Mouse (Mus musculus) urinary bladder, postnatal 14 days (tissue): ENCODE measurements around the gene Mfrp.

Experiments
- DNase-seq: peaks from one replicate; pipeline ENCODE4 v3.0.0; 2021; ENCODE audit warnings: low spot score

The Mfrp gene

GRCm38 (mm10) chr9:44078955-44079756 lies 22.4 kb upstream of the Mfrp start:
- DNase-seq = peak; percentile 86

- DNase-seq = no peak
These were observed 21.3 kb upstream of the Mfrp start for GRCm38 (mm10) chr9:44079997-44080780.

GRCm38 (mm10) chr9:44080953-44081352 lies 20.6 kb upstream of the Mfrp start:
- no peak for DNase-seq

GRCm38 (mm10) chr9:44081581-44081980 lies 19.9 kb upstream of the Mfrp start:
- DNase-seq = no peak

GRCm38 (mm10) chr9:44082266-44082665 lies 19.3 kb upstream of the Mfrp start:
- no peak for DNase-seq

- no peak for DNase-seq
These were observed 18.0 kb upstream of the Mfrp start for GRCm38 (mm10) chr9:44083392-44084121.

GRCm38 (mm10) chr9:44084236-44084635 lies 17.3 kb upstream of the Mfrp start:
- no peak for DNase-seq

- peak; percentile 97 for DNase-seq
These were observed 16.8 kb upstream of the Mfrp start for GRCm38 (mm10) chr9:44084659-44085229.

- DNase-seq = no peak
These were observed 16.3 kb upstream of the Mfrp start for GRCm38 (mm10) chr9:44085276-44085675.

- no peak for DNase-seq
These were observed 15.5 kb upstream of the Mfrp start for GRCm38 (mm10) chr9:44085741-44086665.

- no peak for DNase-seq
These were observed 14.6 kb upstream of the Mfrp start for GRCm38 (mm10) chr9:44086960-44087359.

- DNase-seq = no peak
These were observed 13.6 kb upstream of the Mfrp start for GRCm38 (mm10) chr9:44087761-44088455.

GRCm38 (mm10) chr9:44088877-44089608 lies 12.5 kb upstream of the Mfrp start:
- DNase-seq = no peak

GRCm38 (mm10) chr9:44093612-44094503 lies 7.7 kb upstream of the Mfrp start:
- peak; percentile 79 for DNase-seq

- no peak for DNase-seq
These were observed 6.8 kb upstream of the Mfrp start for GRCm38 (mm10) chr9:44094737-44095136.

GRCm38 (mm10) chr9:44095781-44096180 lies 5.7 kb upstream of the Mfrp start:
- no peak for DNase-seq

- DNase-seq = no peak
These were observed 5.0 kb upstream of the Mfrp start for GRCm38 (mm10) chr9:44096536-44096935.

GRCm38 (mm10) chr9:44104881-44105280 lies 3.4 kb downstream of the Mfrp start:
- no peak for DNase-seq

GRCm38 (mm10) chr9:44105781-44106180 lies 4.3 kb downstream of the Mfrp start:
- DNase-seq = no peak
